Mouse (Mus musculus) erythroblast, embryonic 14.5 days (primary cell): ENCODE measurements around the gene Kcnk13.

Experiments used
- GATA1 ChIP-seq: IDR thresholded peaks from 2 replicates; pipeline ENCODE4 v1.6.1; 2012; ENCODE audit warnings: low read length, inconsistent platforms, mixed read lengths
- TAL1 ChIP-seq: IDR thresholded peaks from 3 replicates; pipeline ENCODE4 v1.6.1; 2012; ENCODE audit warnings: low read length, inconsistent platforms, mixed read lengths

DNA sequence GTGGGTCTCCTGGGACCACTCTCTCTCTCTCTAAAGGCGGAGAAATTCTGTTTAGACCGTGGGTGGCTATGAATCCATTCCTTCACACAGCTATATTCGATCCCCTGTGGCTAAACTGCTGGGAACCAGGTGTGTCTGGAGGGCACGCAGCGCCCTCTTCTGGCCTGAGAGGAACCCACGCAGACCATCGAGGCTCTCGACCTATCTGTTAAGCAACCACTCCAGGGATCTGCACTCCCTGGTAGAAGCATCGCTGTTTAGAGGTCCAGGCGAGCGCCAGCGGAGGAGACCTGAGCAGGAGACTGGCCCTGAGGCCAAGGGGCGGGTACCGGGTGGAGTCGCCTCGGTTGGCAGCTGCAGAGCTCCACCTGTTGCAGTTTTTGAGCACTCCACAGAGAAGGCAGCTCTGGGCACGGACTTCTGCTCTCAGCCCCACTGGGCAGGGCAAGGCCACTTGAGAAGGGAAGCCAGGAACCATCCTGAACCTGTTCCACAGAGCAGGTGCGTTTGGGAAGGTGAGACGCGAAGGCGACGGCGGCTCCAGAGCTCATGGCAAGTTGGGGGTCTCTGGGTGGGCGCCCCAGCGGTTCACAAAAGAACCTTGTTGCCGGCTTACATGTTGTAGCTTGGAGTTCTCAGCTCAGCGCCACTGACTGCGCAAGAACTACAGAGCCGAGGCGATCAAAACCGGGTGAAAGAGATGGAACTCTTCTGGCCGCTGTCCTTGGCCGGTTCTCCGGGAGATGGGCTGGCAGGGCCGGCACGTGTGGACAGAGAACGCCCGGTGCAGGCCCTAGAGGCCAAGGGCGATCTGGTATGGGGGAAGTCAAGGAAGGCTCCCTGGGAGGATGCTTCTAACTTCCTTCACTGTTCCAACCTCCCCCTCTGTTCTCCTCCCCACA lies at the start of gene Kcnk13:
- TF ChIP-seq GATA1 (no peak), TAL1 (no peak)
